Mouse (Mus musculus): Measurements from ENCODE around the gene Clrn3. TPM values are rescaled to one million over a fixed set of nuclear protein-coding genes. Genes with fewer than 3 reads are reported as not detected.

Clrn3 gene
- total RNA-seq, 1 experiment from 2014 or later: not detected

- no peak for ATAC-seq (replicated peaks; ENCODE audit: insufficient number of reproducible peaks, low FRiP score, low TSS enrichment, poor library complexity, severe bottlenecking)
Measured at GRCm38 (mm10) chr7:135465293-135465692, 63.2 kb downstream of the Clrn3 start.

DNA sequence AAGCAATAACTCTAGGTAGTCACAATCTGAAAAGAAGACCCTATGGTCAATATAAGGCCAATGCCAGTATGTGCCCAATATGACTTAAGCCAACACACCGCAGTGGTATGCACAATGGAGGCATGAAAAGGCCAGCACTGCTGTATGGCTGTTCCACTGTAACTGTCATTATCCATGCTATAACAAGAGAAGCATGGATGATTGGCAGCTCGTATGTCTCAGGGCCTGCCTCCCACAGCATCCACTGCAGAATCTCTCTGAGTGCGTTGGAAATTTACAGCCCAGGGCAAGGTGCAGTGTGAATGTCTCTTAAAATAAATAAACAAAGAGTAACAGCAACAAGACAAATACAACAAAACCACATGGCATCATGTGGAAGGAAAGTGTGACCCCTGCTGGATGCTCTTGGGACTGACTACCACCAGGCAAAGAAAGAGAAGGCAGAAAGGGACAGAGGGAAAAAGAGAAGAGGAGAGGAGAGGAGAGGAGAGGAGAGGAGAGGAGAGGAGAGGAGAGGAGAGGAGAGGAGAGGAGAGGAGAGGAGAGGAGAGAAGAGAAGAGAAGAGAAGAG lies 63.7 kb downstream of the Clrn3 start:
- ATAC-seq (replicated peaks; ENCODE audit: insufficient number of reproducible peaks, low FRiP score, low TSS enrichment, poor library complexity, severe bottlenecking): no peak

Other genes starting within 250 kb of the Clrn3 start
- gene Foxi2, start 118.3 kb downstream of the Clrn3 start, total RNA-seq (2017): not detected in 3 replicates
- 157 to 186 TPM (median 183 TPM) in 3 replicates for gene Ptpre, start 8.8 kb upstream of the Clrn3 start, total RNA-seq (2017)
- gene Mki67, start 187.7 kb upstream of the Clrn3 start, total RNA-seq (2017): 2.9 to 12.3 TPM (median 3.7 TPM) in 3 replicates

All from monocyte, adult 5-6 weeks (primary cell).